Mouse (Mus musculus): Measurements from ENCODE around the gene Sox15.
"Not testable (repeated sequence)": the region's sequence is repeated elsewhere in the genome, so short reads cannot be mapped to it uniquely, and the experiment has no call there.

Gene Sox15

DNA sequence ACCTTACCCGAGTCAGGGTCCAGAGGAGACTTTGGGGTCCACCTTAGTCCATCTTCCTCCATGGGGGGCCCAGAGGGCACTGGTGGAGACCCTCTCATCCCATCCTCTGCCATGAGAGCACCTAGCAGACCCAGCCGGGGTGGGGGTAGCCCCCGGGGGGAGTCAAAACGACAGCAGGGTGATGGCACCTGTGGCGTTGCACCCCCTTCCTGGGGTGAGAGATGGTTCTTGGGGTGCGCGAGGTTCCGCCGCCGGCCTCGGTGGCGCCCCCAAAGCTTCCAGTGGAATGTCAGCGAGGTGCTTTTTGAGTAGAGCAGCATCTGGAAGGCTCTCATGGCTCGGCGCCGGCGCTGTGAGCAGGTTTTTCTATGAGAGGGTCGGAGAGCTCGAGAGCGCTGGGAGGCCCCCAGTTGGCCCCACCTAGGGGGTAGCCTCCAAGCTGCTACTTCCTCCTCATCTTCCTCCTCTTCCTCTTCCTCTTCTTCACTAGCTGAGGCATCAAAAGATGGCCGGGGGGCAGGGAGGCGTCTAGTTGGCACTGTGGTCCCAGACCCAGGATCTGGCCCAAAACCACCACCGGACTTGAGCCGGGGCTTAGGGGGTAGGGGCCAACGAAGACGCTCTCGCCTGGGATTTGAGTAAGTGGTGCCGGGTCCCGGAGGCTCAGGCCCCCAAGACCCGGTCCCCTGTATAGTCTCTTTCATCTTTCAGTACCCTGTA lies 25.2 kb downstream of the Sox15 start:
- DNase-seq: no peak

DNA sequence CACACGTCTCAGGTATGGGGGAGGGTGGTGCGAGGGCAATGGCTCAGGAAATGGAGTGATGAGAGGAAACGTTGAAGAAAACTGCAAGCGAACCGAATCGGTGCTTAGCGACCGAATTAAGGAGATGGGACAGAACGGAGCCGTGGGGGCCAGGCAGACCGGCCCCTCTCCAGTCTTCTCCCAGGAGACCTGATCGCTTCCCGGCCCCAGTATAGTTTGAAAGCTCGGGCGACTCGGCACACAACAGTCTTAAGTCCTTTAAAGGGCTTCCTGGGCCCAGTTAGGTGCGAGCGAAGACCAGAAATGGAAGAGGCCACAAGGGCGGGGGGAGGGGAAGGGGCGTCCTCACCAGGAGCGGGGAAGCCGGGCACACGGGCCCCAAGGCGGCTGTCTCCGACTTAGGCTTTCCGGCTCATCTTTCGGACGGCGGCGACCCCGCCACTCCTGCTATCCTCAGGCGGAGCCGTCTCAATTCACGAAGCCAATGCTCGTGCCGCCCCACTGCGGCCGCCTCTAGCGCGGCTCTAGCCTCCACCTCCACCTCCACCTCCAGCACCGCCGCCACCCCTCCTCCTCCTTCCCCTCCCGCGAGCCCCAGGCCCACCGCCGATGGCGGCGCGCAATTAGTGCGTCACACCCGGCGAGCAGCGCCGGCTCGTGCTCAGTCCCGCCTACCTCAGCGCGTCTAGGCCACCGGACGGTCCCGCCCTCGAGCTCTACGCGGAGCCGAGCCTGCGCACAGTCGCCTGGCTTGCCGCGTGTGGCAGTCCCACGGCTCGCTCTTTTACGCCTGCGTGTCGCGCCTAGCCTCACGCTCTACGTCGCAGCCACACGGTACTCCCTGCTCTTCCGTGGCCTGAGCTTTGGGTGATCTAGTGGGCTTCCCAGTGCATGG lies 26.4 kb downstream of the Sox15 start, which contains the start of gene Senp3:
Gene Senp3 (minus strand): TSS at position 771 of the 895 bp plus-strand sequence.
- DNase-seq: peak; percentile 97 to 99

DNA sequence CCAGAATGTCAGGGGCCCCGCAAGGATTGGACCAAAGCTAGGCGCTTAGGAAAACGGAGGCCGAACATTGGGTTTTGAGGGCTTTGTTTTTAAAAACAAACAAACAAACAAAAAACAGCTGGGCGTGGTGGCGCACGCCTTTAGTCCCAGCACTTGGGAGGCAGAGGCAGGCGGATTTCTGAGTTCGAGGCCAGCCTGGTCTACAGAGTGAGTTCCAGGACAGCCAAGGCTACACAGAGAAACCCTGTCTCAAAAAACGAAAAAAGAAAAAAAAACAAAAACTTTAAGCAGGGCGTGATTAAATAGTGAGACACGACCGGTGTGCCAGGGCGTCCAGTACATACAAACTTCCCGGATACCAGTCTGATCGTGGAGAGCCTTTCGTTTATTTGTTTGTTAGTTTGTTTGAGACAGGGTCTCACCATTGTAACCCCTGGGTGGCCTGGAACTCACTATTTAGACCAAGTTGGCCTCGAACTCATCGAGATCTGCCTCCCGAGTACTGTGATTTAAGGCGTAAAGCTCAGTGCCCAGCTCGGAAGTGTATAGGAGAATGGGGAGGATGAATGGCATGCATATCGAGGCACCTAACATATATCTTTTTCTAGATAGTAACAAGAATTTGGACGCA lies 27.2 kb downstream of the Sox15 start:
- no peak for DNase-seq

DNA sequence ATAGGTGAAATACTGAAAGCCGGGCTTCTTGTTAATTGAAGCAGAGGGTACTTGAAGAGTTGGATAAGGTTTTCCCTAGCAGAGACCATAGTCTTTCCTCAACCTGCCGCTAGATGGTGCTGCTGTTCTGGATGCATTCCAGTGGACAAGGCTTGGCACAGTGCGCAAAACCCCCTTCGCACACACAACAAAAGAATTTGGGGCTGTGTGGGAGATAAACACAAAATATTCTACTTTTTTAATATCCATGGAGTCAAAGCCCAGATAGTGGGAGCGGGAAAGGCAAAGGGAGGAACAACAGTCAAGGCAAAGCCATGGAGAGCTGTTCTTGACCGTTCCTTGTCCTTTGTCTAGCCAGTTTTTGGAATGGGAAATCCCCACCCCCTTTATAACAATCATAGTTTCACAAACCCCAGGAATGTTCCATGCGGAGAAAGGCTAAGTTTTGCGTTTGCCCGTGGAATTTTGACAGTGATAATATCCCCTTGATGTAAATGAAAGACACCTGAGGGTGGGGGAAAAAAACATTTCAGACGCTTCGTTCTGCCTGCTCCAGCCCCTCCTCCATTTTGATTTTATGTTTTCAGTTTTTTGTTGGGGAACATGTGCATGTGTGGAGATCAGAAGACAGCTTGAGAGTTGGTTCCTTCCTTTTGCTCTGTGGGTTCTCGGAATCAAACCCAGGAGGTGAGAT lies 27.9 kb downstream of the Sox15 start:
- peak; percentile 89 to 95 for DNase-seq

DNA sequence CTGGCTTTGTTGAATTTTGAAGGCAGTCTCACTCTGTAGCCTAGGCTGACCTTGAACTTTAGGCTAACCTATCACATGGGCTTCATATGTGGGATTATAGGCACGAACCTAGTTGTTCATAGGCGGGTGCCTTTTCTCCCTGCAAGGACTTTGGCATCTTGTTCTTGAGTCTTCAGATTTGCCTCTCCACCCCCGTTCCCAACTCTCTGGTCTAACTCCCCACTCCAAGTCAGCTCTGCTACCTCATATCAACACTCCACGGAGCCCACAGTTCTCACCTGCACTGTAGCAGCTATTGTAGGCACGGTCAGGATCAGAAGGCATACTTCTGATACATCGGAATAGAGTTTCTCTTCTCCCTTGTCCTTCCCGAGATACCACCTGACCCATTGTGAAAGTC lies 28.5 kb downstream of the Sox15 start:
- no peak for DNase-seq

DNA sequence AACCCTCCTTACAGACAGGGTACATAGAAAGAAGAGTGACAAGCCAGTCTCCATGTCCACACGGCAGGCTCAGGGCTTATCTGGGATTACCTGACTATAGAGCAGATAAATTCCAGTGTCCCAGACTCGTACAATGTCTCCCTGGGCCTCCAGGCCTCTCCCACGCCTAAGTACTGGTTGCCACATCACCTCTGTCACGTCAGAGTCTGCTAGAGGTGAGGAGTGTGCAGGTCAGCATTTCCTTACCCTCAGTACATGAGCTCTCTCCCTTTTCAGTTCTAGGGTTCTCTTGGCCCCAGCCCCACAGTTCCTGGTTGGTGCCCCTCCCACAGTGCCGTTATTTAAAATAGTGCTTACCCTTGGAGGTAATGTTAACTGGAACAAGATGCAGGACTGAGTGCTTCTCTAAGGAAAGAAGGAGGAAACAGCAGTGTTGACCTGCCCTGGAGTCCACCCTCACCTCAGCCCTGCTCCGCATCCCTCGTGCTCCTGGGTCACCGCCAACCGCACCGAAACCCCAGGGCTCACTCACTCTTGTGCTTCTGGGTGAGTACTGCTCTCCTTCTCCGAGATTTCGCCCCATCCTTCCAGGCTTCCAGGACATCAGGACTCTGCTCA lies 29.1 kb downstream of the Sox15 start:
- peak; percentile 47 to 50 for DNase-seq

DNA sequence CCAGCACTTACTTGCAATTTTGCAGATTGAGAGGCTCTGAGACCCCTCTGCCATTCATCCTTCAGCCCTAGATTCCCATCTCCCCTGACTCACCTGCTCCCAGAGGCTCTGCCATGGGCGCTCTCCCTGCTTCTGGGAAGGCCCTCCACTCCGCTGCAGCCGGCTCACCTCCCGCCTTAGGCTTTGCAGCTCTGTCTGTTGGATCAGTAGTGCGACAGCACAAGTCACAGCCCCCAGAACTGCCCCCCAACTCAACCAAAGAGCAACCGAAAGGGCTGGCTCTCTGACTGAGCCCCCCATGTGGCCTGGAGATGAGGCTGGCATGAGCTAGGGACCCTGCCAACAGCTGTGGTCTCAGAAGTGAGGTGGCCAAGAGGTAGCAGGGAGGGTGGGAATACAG lies 29.8 kb downstream of the Sox15 start:
- no peak for DNase-seq

DNA sequence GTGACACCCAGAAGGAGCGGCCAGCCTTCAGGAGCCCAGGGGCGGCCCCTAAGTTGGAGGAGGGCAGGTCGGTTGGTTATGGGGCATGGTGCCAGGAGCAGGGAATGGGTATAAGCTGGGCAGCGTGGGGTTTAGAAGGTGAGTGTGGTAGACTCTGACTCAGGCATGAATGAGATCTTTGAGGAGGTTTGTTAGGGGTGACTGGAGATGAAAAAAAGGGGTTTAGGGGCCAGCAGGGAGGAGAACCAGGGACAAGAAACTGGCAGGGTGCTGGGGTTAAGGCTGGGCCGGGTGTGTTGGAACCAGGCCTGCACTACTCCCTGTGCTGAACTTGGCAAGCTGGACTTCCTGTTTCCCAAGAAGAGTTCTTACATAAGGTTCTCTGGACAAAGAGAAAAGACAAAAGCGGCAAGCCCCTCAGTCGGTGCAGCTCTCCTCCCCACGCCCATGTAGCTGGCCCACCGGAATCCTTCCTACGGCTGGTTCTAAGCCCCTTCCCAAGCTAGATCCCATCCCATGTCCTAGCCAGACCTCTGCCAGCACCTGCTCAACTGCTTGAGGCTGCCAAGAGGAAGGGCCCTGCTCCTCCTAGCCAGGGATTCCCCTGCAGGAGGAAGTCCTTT lies 30.5 kb downstream of the Sox15 start, which contains the start of gene Tnfsf13:
Gene Tnfsf13 (minus strand): TSS at position 259 of the 623 bp plus-strand sequence.
- DNase-seq: peak; percentile 82 to 89

DNA sequence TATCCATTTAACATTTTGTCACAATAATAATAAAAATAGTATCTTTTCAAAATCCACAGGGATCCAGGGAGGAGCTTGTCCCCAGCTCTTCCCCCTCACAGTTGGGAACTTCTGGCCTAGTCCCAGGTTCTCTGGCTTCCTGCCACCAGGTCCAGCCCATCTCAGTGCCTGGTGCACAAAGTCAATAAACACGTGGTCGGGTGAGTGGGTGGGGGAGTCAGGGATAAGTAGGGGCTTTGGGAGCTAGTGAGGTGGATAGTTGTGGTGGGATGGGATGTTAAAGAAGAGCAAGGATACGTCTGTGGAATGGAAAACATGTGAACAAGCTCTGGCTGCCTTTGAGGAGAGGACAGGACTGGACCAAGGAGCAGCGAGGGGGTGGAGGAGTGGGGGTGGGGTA lies 31.3 kb downstream of the Sox15 start:
- peak; percentile 84 to 88 for DNase-seq

DNA sequence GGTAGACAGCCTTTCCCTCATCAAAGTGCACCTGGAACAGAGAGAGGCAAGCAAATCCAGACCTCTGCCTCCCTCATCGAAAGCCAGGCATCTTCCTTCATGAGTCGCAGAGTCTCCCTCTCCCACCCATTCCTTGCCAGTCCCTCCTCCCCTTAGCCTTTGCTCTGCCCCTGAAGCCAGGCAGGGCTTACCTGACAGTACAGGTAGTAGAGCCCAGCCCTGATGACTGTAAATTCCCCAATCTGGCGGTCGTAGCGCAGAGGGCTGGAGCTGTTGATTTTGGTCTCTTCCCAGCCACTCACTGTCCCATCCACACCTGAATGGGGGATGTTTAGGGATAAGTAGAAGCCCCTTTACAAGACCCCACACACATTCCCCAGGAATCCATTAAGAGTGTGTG lies 31.9 kb downstream of the Sox15 start:
- no peak for DNase-seq

DNA sequence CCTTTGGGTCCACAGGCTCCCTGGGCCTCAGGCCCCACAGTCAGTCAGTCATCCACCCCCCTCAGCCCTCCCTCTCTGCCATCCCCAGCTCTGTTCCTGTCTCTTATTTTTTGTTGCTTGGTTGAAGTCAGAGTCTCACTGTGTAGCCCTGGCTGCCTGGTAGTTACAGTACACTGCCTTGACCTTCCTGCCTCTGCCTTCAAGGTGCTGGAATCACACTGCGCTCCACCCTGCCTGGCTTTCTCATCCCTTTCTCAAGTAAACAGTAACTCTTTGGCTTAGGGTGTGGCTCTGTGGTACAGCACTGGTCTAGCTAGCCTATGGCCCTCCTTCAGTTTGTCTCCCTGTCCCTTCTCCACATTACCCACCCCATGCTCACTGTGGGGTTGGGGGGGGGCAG lies 34.8 kb downstream of the Sox15 start:
- no peak for DNase-seq

DNA sequence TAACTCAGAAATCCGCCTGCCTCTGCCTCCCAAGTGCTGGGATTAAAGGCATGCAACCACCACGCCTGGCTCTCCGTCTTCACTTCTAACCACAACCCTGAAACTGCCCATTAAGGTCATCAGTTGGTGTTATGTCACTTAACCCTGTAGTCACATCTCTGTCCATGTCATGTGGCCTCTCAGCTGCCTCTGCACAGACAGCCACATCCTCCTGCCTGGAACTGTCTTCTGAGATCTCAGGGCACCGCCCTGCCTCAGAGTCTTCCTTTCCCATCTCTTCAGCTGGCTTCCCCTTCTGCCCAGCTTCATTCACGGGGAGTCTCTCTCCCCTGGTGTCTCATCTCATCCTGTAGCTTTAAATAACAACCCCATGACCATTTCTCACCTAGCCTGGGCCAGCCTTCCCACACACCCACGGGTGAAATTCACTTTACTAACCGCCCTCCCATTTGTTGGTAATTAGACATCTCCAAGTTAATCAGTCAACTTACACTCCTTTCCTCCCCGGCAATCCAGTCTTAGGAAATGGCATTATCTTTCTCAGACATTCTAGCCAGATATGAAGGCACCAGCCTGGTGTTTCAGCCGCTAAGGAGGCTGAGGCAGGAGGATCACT lies 37.2 kb downstream of the Sox15 start:
- DNase-seq: peak; percentile 35 to 38

DNA sequence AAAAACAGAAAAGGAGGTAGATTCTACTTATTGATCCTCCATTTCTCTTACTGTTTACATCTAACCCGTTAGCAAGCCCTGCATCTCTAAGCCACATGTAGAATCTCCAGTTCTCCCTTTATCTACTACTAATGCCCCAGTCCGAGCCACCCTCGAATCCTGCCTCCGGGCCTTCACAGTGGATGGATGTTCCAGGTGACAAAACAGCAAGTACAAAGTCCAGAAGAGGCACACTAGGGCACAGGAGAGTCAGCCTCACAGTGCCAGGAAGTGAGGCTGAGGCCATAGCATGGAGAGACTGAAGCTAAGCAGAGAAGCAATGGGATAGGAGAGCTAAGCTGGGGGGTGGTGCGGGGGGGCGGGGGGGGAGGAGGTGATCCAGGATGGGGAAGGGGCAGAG lies 37.7 kb downstream of the Sox15 start:
- no peak for DNase-seq

DNA sequence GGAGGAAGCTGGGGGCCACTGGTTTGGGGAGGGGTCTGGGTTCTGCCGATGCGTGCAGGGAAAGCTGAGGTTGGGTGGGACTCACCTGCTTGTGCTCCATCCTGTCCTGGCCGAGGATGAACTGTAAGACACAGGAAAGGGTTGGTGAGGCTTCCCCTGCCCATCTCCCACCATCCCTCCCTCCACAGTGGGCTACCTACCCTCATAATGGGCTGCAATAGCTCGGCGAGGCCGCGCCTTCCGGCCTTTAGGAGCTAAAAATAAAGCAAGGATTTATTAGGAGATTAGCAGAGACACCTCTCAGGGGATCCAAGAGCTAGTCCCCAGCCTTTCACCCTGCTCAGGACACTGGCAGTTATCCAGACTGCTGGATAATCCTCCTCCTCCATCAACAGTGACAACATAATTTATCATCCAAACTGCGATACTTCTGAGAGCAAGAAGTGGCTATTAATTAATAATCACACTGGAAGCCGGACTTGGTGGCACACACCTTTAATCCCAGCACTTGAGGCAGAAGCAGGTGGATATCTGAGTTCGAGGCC lies 38.4 kb downstream of the Sox15 start:
- DNase-seq: no peak

DNA sequence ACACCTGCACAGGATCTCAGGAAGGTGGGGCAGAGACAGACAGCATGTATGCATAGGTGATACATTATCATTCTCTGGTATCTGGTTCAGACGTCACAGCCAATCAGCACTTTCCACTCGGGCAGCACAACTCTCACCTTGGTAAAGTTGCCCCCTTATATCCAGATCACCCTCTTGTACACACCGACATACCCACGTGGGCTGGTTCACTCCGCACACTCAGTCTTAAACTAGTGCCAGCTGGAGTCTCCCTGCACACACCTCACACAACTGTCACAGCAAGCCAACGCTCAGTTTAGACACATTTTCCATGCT lies 39.9 kb downstream of the Sox15 start:
- no peak for DNase-seq

DNA sequence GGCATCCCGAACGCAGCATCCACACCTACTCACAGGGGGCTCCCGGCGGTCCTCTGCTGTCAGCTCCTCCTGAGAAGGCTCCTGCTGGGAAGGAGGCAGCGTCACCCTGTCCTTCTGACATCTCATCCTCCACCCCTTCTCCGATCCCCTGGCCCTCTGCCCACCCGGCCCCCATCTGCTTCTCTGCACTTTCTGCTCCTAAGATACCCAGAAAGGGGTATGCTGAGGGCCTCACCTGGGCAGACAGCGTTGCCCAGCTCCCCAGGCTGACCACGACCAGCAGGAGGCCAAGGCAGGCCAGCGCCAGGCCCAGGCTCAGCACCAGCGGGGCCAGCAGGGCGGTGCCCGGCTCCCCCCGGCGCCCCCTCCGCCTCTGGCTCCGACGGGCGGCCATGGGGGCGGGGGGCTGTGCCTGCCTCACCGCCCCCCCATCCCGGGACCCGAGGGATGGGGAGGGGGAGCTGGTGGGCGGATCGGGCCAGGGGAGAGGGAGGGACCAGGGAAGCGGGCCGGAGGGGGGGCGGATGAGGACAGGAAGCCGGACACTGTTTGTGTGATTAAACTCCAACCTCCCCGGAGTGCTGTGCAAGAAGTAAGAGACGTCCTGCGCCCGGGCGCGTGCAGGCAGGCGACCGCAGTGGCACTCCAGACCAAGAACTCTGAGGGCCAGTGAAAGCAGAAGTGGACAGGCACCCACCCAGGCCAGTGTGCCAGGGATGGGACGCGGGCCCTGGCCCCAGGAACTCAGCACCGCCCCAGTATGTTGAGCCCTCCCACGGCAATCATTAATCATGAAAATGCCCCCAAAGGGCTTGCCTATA lies 40.5 kb downstream of the Sox15 start, which contains the start of the genes Tnfsf12 and Tnfsfm13:
Gene Tnfsf12 (minus strand): TSS at position 489 of the 821 bp plus-strand sequence.
Gene Tnfsfm13 (minus strand): TSS at position 738 of the 821 bp plus-strand sequence.
- DNase-seq: peak; percentile 87 to 90

DNA sequence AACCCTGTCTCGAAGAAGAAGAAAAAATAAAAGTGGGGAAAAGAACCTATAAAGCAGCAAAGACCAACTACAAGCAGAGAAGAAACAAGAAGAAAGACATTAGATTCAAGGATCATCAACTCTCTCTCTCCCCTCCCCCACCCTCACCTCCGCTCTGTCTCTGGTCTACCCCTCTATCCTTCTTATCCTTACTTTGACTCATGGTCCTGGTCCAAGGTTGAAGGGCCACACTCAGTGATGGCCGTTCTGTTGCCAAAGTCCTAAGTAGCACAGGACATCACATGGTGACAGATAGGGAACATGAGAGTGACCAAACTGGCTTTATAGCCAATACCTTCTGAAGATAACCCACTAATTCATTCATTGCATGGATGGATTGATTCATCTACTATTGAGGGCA lies 42.3 kb downstream of the Sox15 start:
- DNase-seq: no peak

DNA sequence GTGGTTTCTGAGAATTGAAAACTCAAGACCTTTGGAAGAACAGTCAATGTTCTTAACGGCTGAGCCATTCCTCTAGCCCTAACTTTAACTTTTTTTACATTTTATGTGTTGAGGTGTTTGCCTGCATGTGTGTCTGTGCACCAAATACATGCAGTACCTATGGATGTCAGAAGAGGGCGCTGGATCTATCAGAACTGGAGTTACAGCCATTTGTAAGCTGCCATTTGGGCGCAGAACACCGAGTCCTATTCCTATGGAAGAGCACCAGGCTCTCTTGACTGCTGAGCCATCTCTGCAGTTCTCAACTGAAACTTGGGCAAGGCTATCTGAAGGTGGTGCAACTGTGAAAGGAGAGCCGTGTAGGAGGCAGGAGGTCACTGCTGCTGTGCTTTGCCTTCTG lies 43.5 kb downstream of the Sox15 start:
- no peak for DNase-seq

DNA sequence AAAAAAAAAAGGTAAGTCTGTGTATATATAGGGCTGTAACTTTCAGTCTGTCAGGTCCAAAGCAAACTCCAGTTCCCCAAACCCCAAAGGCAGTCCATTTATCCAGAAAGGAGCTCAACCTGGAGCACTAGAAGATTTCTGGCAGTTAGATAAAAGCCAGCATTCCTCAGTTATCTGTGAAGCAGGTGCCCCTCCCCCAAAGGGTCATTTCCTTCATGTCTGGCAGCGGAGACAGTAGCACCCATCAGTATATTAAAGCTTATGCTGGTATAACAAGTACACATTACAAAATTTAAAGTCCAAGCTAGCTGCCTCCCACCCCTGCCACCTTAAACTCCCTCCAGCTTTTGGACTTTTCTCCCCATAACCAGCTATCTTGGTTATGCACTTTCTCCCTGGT lies 44.5 kb downstream of the Sox15 start:
- DNase-seq: no peak

DNA sequence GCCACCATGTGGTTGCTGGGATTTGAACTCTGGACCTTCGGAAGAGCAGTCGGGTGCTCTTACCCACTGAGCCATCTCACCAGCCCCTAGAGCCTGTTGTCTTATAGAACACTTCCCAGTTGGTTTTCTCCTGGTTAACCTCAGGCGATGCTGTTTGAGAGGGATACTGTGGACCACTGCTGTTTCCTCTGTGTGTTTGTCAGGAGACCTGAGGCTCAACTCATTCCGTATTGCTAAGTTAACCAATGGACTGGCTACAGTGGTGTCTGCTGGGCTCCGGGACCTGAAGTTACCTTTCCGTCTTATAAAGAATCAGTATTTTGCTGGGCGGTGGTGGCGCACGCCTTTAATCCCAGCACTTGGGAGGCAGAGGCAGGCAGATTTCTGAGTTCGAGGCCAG lies 47.8 kb downstream of the Sox15 start:
- DNase-seq: not testable (repeated sequence)

All from lung, postnatal 4 days (tissue).